Mouse (Mus musculus): ENCODE results near the gene Clic5. TPM values are rescaled to one million over a fixed set of nuclear protein-coding genes. Genes with fewer than 3 reads are reported as not detected.

Clic5 gene
- total RNA-seq, 2 experiments from 2014 or later: 0.42 to 1.3 TPM

- no peak for ATAC-seq (replicated peaks; ENCODE audit: poor library complexity)
Measured at GRCm38 (mm10) chr17:44190246-44190645, 1.9 kb downstream of the Clic5 start.

DNA sequence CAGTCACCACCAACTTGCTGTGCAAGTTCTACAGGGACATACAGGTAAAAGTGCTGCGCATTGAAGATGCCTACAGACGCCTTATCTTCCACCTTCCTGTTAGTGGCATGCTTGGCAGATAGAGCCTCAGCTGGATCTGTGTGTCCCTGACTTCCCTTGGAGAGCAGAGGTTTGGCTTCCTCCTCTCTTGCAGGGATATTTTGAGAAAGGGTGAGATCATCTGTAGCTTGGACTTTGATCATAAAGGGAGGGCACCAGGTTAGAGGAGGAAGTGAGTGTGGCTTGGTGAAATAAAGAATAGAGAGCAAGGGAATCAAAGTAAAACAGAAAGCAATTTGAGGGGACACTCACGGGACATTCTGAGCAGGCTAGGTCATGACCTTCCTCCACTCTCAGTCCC lies 4.6 kb downstream of the Clic5 start:
- no peak for ATAC-seq (replicated peaks; ENCODE audit: poor library complexity)

DNA sequence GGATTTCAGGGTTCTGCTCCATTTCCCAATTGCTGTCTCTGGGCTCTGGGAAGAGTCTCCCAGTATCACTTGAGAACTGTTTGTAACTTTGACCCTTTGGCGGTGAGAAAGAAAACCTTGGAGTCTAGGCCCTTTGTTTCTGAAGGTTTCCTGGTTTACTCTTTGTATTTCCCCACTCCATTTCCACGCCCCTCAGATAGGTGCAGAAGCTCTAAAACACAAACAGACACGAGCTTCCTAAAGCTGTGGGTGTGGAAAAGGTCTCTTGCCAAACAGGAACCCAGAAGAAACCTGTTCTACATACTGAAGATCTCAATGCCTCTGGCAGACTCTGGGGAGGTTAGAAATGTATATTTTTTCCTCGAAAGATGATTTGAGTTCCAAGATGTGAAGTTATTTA lies 10.8 kb downstream of the Clic5 start:
- no peak for ATAC-seq (replicated peaks; ENCODE audit: poor library complexity)

DNA sequence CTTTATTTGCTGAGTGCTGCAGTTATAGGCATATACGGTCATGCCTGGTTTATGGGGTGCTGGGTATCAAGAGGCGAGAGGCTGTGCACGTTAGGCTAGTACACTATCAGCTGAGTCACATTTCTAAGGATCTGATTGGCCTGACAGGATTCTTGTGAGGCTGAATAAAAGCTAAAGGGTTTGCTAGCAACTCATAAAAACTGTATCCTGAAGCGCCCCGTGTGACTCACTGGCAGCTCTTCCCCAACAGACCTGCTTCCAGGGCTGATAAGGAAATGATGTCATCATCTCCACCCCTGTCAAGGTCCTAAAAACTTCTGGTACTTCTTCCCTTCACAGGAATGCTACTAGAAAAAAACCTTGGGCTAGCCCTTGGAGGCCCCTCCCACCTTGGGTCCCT lies 14.6 kb downstream of the Clic5 start:
- ATAC-seq (replicated peaks; ENCODE audit: poor library complexity): no peak

DNA sequence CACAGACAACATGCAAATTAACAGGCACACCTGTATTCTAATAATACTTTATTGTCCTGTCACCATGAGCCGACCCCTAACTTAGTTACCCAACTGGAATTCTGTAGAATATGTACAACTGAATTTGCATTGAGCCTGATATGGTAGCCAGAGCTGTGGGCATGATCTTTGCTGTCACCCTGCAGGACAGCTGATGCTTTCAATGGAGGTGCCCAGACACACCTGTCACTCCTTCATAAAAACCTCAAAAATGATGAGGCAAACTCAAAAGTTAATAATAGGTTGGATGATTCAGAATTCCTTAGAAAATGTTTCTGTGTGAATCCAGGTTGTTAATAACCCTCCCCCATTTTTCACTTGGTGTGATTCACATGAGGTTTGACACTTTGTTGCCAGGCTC lies 16.4 kb downstream of the Clic5 start:
- ATAC-seq (replicated peaks; ENCODE audit: poor library complexity): no peak

DNA sequence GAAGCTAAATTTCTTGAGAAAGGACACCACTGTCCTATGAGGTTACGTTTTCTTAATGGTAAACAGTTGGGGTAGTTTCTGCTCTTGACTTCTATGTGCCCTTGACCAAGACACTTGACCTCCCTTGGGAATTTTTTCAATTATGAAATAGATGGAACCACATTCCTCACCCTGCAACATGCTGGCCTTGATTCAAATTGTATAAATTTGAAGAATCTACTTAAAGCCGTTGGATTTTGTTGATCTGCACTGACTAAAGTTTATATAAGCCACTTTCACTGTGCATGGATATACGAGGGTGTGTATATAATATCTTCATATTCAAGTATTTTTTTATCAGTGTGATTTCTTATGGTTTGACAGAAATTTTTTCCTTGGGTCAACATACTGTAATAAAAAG lies 17.2 kb downstream of the Clic5 start:
- ATAC-seq (replicated peaks; ENCODE audit: poor library complexity): no peak

- no peak for ATAC-seq (replicated peaks; ENCODE audit: poor library complexity)
Measured at GRCm38 (mm10) chr17:44208900-44209299, 20.5 kb downstream of the Clic5 start.

DNA sequence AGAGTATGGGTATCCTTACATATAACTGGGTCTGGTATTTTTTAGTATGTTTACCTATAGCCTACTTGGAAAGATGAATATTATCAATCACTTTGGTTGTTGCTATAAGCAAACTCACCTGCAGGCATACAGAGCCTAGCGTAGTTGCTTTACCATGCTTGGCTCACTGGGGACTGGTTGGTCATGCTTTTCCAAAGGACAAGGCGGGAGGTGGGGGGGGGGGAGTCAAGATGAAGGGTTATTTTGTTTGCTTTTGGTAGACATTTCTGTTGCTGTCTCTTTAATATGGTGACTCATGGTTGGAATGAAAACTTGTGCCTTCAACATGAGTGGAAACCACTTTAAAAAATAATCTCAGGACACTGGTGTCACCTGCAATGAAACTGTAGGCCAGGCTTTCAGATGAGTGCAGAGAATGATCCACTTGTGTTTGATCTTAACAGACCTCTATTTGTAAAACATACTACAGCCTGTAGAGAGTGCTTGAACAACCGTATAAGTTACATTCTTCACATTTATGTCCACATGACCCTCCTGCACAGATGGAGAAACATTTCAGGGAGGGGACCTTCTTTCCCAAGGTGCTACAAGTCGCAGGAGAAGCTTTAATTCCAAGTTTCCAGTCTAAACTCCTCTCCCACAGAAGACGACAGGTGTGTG lies 24.7 kb downstream of the Clic5 start:
- ATAC-seq (replicated peaks; ENCODE audit: poor library complexity): no peak

GRCm38 (mm10) chr17:44215196-44215799 lies 26.9 kb downstream of the Clic5 start:
- no peak for ATAC-seq (replicated peaks; ENCODE audit: poor library complexity)

DNA sequence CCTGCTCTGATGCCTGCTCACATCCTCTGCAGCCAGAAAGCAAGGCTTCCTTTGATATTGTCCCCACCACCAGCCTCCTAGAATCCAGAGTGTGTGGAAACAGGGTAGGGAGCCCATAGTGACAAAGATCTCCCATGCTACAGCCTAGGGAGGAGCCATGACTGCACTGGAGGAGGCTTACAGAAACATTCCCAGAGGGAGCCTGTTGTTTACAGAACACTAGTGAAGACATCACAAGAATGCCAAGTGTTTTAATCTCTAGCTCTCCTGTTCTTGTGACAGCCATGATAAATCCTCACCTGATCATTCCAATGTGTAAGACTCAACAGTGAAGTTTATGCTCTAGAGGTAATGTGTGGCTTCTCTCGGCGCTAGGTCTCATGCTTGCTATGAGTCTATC lies 28.8 kb downstream of the Clic5 start:
- no peak for ATAC-seq (replicated peaks; ENCODE audit: poor library complexity)

GRCm38 (mm10) chr17:44219943-44220342 lies 31.6 kb downstream of the Clic5 start:
- no peak for ATAC-seq (replicated peaks; ENCODE audit: poor library complexity)

DNA sequence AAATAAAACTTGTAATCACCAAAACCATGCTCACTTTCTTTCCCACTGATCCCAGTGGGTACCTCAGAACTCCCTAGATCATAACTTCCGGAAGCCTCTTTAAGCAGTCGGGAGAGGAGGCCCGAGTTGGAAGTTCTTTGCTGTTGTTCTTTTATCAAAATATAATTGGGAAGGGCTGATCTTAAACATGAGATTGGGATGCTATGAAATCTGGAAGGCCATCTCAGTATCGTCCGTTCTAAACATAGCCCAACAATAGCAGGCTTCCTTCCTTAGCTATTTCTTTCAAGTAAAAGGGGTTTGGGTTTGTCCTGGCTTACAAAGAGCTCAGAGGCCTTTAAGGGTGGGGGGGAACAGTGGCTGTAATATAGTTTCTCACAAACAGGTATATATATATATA lies 40.0 kb downstream of the Clic5 start:
- ATAC-seq (replicated peaks; ENCODE audit: poor library complexity): no peak

- ATAC-seq (replicated peaks; ENCODE audit: poor library complexity): no peak
Measured at GRCm38 (mm10) chr17:44230083-44230482, 41.7 kb downstream of the Clic5 start.

- ATAC-seq (replicated peaks; ENCODE audit: poor library complexity): peak; percentile 89
Measured at GRCm38 (mm10) chr17:44239030-44239721, 50.8 kb downstream of the Clic5 start.

- ATAC-seq (replicated peaks; ENCODE audit: poor library complexity): no peak
Measured at GRCm38 (mm10) chr17:44240742-44241141, 52.4 kb downstream of the Clic5 start.

DNA sequence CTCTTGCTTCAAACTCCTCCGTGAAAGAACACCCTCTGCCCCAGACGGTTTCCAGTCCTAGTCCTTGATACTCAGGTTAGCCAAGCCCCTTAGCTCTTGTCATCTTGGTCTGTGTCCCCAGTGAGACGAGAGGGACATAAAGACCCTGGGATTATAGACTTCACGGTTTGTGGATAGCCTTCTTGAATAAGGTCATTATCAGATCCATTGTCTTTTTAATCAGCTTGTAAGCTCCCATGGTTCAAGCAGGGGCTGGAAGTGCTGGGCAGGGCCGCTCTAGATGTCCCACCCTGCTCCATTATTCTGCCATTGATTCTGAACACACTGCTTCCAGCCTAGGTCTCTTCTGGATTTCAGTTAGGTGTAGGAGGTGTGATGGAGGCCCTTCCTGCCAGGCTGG lies 55.7 kb downstream of the Clic5 start:
- no peak for ATAC-seq (replicated peaks; ENCODE audit: poor library complexity)

DNA sequence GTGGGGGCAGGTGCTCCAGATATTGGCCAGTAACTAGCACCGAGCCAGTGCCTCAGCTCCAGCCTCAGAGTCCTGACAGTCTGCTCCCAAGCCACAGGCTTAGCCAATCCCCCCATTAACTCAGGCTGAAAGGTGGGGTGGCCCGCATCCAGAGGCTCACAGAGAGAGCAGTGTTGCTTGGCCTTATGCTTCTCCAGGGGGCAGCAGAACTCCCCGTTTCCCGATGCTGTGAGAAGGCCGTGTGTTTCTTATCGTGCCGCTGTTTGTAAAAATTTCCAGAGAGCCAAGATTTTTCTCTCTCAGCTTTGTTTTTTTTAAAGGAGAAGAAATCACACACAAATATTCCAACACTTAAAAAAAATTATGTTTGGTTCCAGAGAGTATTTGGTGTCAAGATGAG lies 56.2 kb downstream of the Clic5 start:
- no peak for ATAC-seq (replicated peaks; ENCODE audit: poor library complexity)

DNA sequence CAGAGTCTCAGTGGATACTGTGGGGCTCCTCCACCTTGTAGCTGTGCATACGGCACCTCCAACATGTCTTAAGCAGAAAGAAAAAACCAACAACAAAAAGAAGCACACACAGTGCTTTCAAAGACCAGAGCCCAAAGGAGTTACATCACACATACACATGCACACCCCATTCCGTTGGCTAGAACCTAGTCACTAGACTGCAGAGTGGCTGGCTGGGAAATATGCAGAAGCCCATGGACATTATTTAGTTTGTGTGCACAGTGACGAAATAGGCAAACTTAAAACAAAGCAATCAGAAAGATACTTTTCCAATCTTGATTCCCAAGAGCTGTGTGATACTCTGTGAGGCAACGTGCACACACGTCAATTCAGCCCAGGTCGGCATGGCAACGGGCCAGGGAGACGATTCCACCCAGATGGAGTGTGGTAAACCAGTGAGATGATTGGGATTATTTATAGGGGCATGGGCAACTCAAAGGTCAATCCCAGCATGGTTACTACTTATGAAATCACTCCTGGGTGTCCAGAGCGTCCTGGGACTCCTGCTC lies 57.8 kb downstream of the Clic5 start:
- no peak for ATAC-seq (replicated peaks; ENCODE audit: poor library complexity)

- ATAC-seq (replicated peaks; ENCODE audit: poor library complexity): no peak
Measured at GRCm38 (mm10) chr17:44249544-44249943, 61.2 kb downstream of the Clic5 start.

- peak; percentile 38 for ATAC-seq (replicated peaks; ENCODE audit: poor library complexity)
Measured at GRCm38 (mm10) chr17:44252653-44253052, 64.3 kb downstream of the Clic5 start.

DNA sequence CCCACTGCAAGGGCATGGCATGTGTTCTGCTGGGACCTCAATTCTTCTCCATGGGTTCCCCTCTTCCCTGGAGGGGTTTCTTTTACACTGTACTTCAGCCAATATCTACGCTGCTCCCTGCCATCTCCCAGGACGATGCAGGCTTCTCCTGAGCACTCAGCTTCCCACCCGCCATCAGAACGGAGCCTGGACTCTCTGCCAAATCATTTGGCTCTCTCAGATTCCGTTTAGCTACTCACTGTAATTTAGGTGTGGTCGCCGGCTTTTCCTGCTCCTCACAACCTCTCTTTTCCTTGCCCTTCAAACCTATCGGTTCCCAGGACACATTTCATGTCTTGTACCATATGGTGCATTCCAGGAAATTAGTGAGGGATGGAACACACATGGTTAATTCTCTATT lies 66.3 kb downstream of the Clic5 start:
- no peak for ATAC-seq (replicated peaks; ENCODE audit: poor library complexity)

DNA sequence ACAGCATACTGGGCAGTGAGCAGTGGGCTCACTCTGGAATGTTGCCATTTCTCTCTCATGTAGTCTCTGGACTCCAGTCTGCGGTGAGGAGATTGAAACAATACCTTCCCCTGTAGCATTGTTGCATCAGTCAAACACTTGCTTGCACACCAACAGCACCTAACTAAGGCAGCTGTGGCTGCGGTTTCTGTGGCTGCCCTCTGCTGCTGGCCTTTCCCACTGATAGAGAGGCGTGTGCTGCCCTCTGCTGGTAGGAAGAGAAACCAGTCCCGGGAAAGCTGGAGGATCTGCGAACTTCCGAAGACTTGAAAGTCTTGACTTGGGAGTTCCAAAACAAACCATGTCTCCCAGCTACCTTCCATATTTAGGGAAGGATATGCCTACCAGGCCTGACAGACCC lies 68.2 kb downstream of the Clic5 start:
- ATAC-seq (replicated peaks; ENCODE audit: poor library complexity): peak; percentile 96

All from megakaryocyte progenitor cell, adult 5-6 weeks (primary cell).